Mouse (Mus musculus): Measurements from ENCODE around the gene Chrd.

DNA sequence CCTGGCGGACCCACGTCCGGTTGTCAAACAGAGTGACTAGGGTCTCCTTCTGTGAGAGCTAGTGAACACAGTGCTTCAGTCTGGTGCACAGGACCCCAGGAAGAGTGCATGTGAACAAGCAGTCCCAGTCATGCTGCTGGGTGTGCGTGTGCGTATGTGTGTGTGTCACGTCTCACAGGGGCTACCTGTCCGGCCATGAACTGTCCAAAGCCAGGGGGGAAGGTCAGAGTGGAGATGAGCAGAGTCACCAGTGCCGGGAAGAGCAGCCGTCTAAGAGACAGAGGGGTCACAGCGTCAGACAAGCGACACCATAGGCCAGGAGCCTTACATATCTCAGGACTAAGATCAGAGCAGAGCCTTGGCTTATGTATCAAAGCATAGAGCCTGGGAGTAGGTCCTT, 22.6 kb upstream of the Chrd start:
- no peak for TF ChIP-seq CTCF (IDR thresholded peaks at IDR 0.05; ENCODE audit: insufficient read depth, low read depth, low read length)
- no peak for TF ChIP-seq POLR2A (IDR thresholded peaks at IDR 0.05; ENCODE audit: insufficient read depth, low read depth, low read length)

Data from olfactory bulb, adult 2 months (tissue).